Mouse (Mus musculus) intestine, embryonic 14.5 days (tissue): Measurements from ENCODE around the gene Pla2g2f. TPM values are rescaled to one million over a fixed set of nuclear protein-coding genes. Genes with fewer than 3 reads are reported as not detected.

ENCODE experiments used
- ATAC-seq: fragments of 200-750 bp; cut with Nextera tagmentation; replicated peaks from 2 replicates; pipeline ENCODE4 v1.8.0; 2017; ENCODE audit warnings: low read depth, moderate number of reproducible peaks, moderate TSS enrichment, moderate library complexity; ENCODE audit not compliant: low FRiP score, low TSS enrichment
- DNase-seq: peaks from one replicate; pipeline ENCODE4 v3.0.0-alpha.2; 2018; ENCODE audit warnings: low spot score
- H3K27ac ChIP-seq: fragments of 300-500 bp; sonication (generic); 2 replicates; pipeline ENCODE4 v1.5.1; 2014; ENCODE audit warnings: low read depth, mild to moderate bottlenecking, control low read depth
- H3K27me3 ChIP-seq: fragments of 300-500 bp; sonication (generic); replicated peaks from 2 replicates; pipeline ENCODE4 v1.6.1; 2014; ENCODE audit warnings: low read length, control low read depth; ENCODE audit not compliant: control insufficient read depth, insufficient read depth
- H3K36me3 ChIP-seq: fragments of 300-500 bp; sonication (generic); 2 replicates; pipeline ENCODE4 v1.6.1; 2014; ENCODE audit warnings: low read length, control low read depth; ENCODE audit not compliant: control insufficient read depth, insufficient read depth
- H3K4me1 ChIP-seq: fragments of 300-500 bp; sonication (generic); replicated peaks from 2 replicates; pipeline ENCODE4 v1.6.1; 2014; ENCODE audit warnings: low read length, control low read depth, mixed read lengths; ENCODE audit not compliant: control insufficient read depth, insufficient read depth
- H3K4me2 ChIP-seq: fragments of 300-500 bp; sonication (generic); 2 replicates; pipeline ENCODE4 v1.6.1; 2014; ENCODE audit warnings: low read length
- H3K4me3 ChIP-seq: fragments of 300-500 bp; sonication (generic); 2 replicates; pipeline ENCODE4 v1.5.1; 2014; ENCODE audit warnings: low read depth, low read length, control low read depth, mixed read lengths
- H3K9ac ChIP-seq: fragments of 300-500 bp; sonication (generic); 2 replicates; pipeline ENCODE4 v1.6.1; 2014; ENCODE audit warnings: mild to moderate bottlenecking, low read length
- H3K9me3 ChIP-seq: fragments of 300-500 bp; sonication (generic); 2 replicates; pipeline ENCODE4 v1.6.1; 2016; ENCODE audit warnings: low read length, control low read depth; ENCODE audit not compliant: control insufficient read depth
- WGBS: fragments of 180-500 bp; shearing (Covaris S2); extraction: QIAGEN DNeasy Blood & Tissue Kit; methylation state at CpG from one replicate; pipeline ENCODE4 v1.1.7; 2014; 5-methylcytosine and 5-hydroxymethylcytosine counted together
- polyA plus RNA-seq: library from polyadenylated mRNA; unstranded; fragments of >200 nt; fragmentation: Nextera tagmentation; extraction: Ambion mirVana; gene quantifications from 2 replicates; pipeline ENCODE4 v1.2.1, GENCODE M21; 2014

The Pla2g2f gene
- polyA plus RNA-seq, 1 experiment from 2014 or later: 0.80 TPM

DNA sequence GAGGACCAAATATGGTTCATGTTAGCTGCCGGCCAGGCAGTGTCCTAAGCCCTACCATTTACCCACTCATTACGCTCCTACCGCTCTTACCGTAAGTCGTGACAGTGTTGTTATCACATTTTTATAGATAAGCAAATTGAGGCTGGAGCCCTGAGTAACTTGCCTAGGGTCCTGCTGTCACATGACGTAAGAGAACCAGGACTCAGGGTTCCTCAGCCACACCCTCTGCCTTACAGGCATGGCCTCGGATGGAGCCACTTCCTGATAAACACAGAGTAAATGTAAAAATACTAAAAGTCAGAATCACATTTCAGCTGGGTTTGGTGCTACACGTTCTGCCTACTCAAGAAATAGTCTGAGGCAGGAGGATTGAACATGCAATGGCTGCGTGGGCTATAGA, 3.0 kb downstream of the Pla2g2f start:
- no peak overlapping the region for H3K9ac ChIP-seq
- H3K27ac ChIP-seq: no peak overlapping the region
- ATAC-seq (no peak), DNase-seq (no peak)
- 0 out of 2 replicates have a peak, but pooled peaks cover 3% of the 10 kb centered on the region for H3K4me1 ChIP-seq
- no peaks in the 10 kb centered on the region for H3K9me3 ChIP-seq
- H3K4me2 ChIP-seq: no peak overlapping the region
- WGBS: 73% methylated on average over 9 of the region's 9 CpGs
- no peak overlapping the region for H3K4me3 ChIP-seq
- H3K27me3 ChIP-seq: no peaks in the 10 kb centered on the region
- no peaks in the 10 kb centered on the region for H3K36me3 ChIP-seq

DNA sequence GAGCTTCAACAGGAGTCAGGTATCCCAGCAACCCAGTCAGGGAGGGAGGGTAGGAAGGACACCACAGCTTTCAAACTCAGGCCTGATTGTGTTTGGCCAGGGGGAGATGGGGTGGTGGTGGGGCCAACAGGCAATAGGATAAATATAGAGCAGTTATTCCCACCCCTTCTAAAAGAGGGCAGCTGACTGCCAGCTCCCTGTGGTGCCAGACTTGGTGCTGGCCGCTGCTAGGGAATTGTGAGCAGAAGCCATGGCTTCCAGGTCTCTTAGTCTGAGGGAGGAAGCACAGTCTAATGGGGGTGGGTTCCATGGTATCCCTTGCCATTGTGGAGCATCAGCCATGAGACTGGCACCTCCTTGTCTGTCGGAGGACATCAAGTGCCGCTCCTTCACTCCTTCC, 3.8 kb downstream of the Pla2g2f start:
- H3K4me1 ChIP-seq: 0 out of 2 replicates have a peak, but pooled peaks cover 3% of the 10 kb centered on the region
- no peak overlapping the region for H3K27ac ChIP-seq
- ATAC-seq: no peak
- WGBS: 81% methylated on average over 3 of the region's 3 CpGs
- no peaks in the 10 kb centered on the region for H3K27me3 ChIP-seq
- DNase-seq: no peak
- H3K4me3 ChIP-seq: no peak overlapping the region
- no peak overlapping the region for H3K9ac ChIP-seq
- H3K4me2 ChIP-seq: no peak overlapping the region
- H3K9me3 ChIP-seq: no peaks in the 10 kb centered on the region
- H3K36me3 ChIP-seq: no peaks in the 10 kb centered on the region

DNA sequence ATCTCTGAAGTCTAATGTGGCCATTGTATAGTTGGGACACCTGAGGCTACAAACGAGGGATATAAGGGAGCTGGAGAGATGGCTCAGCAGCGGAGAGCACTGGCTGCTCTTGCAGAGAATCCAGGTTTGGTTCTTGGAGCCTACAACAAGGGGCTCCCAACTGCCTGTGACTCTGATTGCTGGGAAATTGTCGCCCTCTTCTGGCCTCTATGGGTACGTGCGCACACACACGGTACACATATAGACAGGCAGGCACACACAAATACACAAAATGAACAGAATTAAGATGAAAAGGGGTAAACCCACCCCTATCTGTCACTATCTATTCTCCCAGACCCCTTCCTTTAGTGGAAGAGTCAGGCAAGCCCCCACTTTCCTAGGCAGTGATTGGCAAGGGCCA, 4.8 kb downstream of the Pla2g2f start:
- ATAC-seq: no peak
- H3K36me3 ChIP-seq: no peaks in the 10 kb centered on the region
- H3K4me2 ChIP-seq: no peak overlapping the region
- WGBS: 88% methylated on average over 6 of the region's 6 CpGs
- no peak for DNase-seq
- no peaks in the 10 kb centered on the region for H3K27me3 ChIP-seq
- no peaks in the 10 kb centered on the region for H3K9me3 ChIP-seq
- H3K9ac ChIP-seq: no peak overlapping the region
- H3K27ac ChIP-seq: no peak overlapping the region
- H3K4me3 ChIP-seq: no peak overlapping the region
- 0 out of 2 replicates have a peak, but pooled peaks cover 3% of the 10 kb centered on the region for H3K4me1 ChIP-seq

DNA sequence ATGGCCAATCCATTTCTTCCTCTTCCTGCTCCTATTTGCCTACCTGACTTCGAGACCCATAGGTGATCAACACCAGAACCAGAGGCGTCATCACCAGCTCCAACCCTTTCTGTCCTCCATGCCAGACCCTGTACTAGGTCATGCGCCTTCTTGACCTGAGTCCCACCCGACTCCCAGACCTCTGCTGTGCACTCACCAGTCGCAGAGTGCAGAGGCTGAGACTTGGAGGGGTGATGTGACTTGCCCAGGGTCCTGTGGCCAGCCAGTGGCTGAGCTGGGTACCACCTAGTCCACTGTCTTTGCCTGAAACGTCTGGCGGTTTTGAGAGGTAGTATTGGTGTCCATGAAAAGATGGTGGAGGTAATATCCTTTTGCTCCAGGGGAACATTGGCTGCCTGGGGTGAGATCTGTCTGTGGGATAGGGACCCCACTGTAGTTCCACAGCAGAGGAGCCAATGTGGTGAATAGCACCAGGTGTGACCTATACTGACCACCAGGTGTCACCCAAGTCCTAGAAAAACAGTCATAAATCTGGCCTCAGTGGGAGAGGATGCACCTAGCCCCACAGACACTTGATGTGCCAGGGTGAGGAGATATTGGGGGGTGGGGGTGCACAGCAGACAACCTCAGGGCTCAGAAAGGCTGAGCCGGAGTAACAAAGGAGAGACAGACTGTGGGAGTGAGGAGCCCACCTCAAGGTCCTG, 8.9 kb downstream of the Pla2g2f start:
- H3K4me1 ChIP-seq: no peaks in the 10 kb centered on the region; the same call in 1 of the 2 replicates
- no peak overlapping the region for H3K4me3 ChIP-seq
- H3K9me3 ChIP-seq: no peaks in the 10 kb centered on the region
- 57% methylated on average over 8 of the region's 8 CpGs for WGBS
- no peaks in the 10 kb centered on the region for H3K36me3 ChIP-seq
- no peaks in the 10 kb centered on the region for H3K27me3 ChIP-seq
- no peak overlapping the region for H3K9ac ChIP-seq
- H3K27ac ChIP-seq: no peak overlapping the region
- H3K4me2 ChIP-seq: no peak overlapping the region
- DNase-seq (peak; percentile 67), ATAC-seq (peak; percentile 52; the same call in 1 of the 2 replicates)

DNA sequence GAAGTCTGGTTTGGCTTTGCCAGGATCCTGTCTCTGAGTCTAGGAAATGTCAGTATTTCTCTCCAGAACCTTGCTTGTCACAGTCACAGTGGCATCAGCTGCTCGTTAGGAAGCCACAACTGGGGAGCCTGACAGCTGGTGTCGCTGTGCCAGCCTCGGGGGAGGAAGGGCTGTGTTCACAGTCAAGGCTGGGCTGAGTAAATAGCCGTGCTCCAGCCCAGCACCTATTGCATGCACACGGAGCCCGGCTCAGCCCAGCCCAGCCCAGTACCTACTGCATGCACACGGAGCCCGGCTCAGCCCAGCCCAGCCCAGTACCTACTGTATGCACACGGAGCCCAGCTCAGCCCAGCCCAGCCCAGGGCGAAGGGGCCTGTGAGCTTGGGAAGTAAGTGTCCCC, 9.6 kb downstream of the Pla2g2f start:
- 69% methylated on average over 10 of the region's 10 CpGs for whole genome bisulfite sequencing
- ATAC-seq (no peak; the same call in 1 of the 2 replicates), DNase-seq (no peak)
- Histone ChIP-seq H3K4me3 (no peak overlapping the region), H3K4me1 (no peaks in the 10 kb centered on the region; the same call in 1 of the 2 replicates), H3K27me3 (no peaks in the 10 kb centered on the region), H3K9ac (no peak overlapping the region), H3K4me2 (no peak overlapping the region), H3K27ac (no peak overlapping the region), H3K36me3 (no peaks in the 10 kb centered on the region), H3K9me3 (no peaks in the 10 kb centered on the region)

DNA sequence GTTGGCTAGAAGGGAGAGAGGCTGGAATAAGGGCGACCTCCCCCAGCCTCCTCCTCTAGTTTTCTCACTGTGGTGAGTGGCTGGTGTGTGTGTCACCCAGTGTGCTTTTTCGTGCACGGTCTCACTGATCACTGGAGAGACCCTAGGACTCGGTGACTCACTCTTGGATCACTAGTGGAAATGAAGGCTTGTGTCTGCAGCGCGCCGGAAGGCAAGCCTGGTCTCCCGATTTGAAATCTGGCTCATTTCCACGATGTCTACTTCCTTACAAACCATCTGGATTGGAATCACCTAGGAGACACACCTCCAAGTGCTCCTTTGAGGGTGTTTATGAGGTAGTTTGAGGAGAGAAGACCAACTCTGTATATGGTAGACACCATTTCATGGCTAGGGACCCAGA, 10.6 kb downstream of the Pla2g2f start:
- no peaks in the 10 kb centered on the region for H3K9me3 ChIP-seq
- H3K27ac ChIP-seq: no peak overlapping the region
- no peak overlapping the region for H3K4me3 ChIP-seq
- no peaks in the 10 kb centered on the region; the same call in 1 of the 2 replicates for H3K4me1 ChIP-seq
- H3K27me3 ChIP-seq: no peaks in the 10 kb centered on the region
- no peak overlapping the region for H3K9ac ChIP-seq
- H3K36me3 ChIP-seq: no peaks in the 10 kb centered on the region
- DNase-seq (no peak), ATAC-seq (no peak)
- WGBS: 88% methylated on average over 9 of the region's 9 CpGs
- no peak overlapping the region for H3K4me2 ChIP-seq

DNA sequence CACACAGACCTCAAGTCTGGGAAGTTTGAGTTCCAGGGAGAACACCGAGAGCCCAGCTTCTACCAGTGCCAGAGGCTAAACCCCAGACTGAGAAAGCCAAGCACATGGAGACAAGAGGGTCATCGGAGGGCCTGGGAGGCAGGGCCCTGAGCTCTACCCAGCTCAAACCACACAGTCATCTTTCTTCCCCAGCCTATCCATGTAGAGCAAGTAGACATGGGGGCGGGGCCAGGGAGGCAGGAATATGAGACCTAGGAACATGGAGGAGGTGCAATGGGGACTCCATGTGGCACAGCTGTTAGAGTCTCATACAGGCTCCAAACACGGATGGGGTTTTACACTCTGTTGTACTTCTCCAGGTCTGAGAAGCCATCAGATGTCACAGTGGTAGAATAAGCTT, 11.5 kb downstream of the Pla2g2f start:
- DNase-seq (no peak), ATAC-seq (no peak)
- Histone ChIP-seq H3K36me3 (no peaks in the 10 kb centered on the region), H3K4me3 (no peak overlapping the region), H3K27ac (no peak overlapping the region), H3K4me2 (no peak overlapping the region), H3K9me3 (no peaks in the 10 kb centered on the region), H3K4me1 (no peaks in the 10 kb centered on the region; the same call in 1 of the 2 replicates), H3K27me3 (no peaks in the 10 kb centered on the region), H3K9ac (no peak overlapping the region)
- 49% methylated on average over 4 of the region's 4 CpGs for WGBS

DNA sequence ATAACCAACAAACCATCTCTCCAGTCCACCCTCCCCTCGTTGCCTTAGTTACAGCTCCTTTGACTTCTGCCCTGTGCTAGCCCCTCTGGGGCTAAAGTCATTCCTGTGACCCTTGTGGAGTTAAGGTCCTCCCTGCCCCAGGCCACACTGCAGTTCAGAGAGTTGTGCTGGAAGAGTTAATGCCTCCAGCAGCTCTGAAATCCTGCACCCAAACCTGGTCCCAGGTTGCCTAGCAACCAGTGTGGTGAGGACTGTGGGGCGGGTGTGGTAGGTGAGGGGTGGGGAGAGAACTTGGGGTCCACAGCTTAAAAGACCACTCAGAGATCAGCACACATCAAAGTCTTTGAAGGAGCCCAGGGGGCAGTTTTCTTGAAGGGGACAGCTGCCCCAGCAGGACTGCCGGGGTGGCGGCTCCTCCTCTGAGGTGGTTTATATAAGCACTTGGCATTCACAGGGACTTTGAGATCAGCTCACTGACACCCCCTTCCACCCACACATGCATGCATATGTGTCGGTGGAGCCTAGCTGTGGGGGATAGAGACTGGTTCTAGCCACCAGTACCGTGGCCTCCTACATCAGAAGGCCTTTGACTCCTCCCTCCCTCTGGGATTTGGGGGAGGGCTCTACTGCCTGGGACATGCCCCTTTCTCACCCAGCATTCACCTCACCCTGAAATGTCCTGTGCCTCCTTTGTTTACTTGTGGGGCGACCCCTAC, 18.1 kb downstream of the Pla2g2f start:
- H3K4me3 ChIP-seq: no peak overlapping the region
- DNase-seq: no peak
- H3K36me3 ChIP-seq: no peaks in the 10 kb centered on the region
- H3K9me3 ChIP-seq: no peaks in the 10 kb centered on the region
- H3K9ac ChIP-seq: no peak overlapping the region
- no peak overlapping the region for H3K27ac ChIP-seq
- WGBS: 18% methylated on average over 7 of the region's 7 CpGs
- H3K4me2 ChIP-seq: no peak overlapping the region
- peaks cover 6% of the 10 kb centered on the region; the same call in 1 of the 2 replicates for H3K4me1 ChIP-seq
- H3K27me3 ChIP-seq: no peaks in the 10 kb centered on the region
- ATAC-seq: no peak
